Mouse (Mus musculus) layer of hippocampus, adult 8-10 months (tissue): Measurements from ENCODE around the gene Il15ra. TPM values are rescaled to one million over a fixed set of nuclear protein-coding genes. Genes with fewer than 3 reads are reported as not detected.

Experiments used
- DNase-seq, 2 experiments: peaks; one replicate each; pipeline ENCODE4 v3.0.0; 2022; ENCODE audit warnings: low spot score in 2 of 2
- total RNA-seq, 4 experiments: library from RNA; stranded (reverse); gene quantifications; 2 replicates each; pipeline ENCODE4 v1.2.4; 2022

The Il15ra gene
- total RNA-seq, 4 experiments from 2014 or later, result 7.1 to 14.0 (median 10.0) TPM

- peak; percentile 99 to 100 for DNase-seq
Observed at GRCm38 (mm10) chr2:11777091-11778068, 72.3 kb downstream of the Il15ra start, which contains the start of the genes Fbh1 and Ankrd16. Gene Fbh1, minus strand, starts transcription at chr2:11777582. Gene Ankrd16, plus strand, starts transcription at chr2:11777876.

GRCm38 (mm10) chr2:11778087-11778823 lies 73.2 kb downstream of the Il15ra start:
- DNase-seq, result peak; percentile 75 to 80

Other genes with a start within 250 kb of the Il15ra start
- 10 to 100 TPM; 42.5 to 50.7 (median 45.4) TPM for gene Pfkfb3, start 151.2 kb upstream of the Il15ra start, total RNA-seq
- gene Rbm17, start 101.1 kb upstream of the Il15ra start, total RNA-seq, result 10 to 100 TPM; 77.7 to 95.8 (median 87.4) TPM
- gene Gm17490, start 79.0 kb upstream of the Il15ra start, total RNA-seq, result not detected
- under 1 TPM in 3 of 4 experiments, not detected in 1; 0.08 to 0.13 (median 0.09) TPM for gene Il2ra, start 62.5 kb upstream of the Il15ra start, total RNA-seq
- gene Fbh1, start 72.3 kb downstream of the Il15ra start, total RNA-seq, result 10 to 100 TPM; 68.9 to 94.6 (median 72.0) TPM
- gene Ankrd16, start 72.6 kb downstream of the Il15ra start, total RNA-seq, result 10 to 100 TPM; 49.0 to 65.8 (median 61.4) TPM